Mouse (Mus musculus): Measurements from ENCODE around the gene Nphp4.

Gene Nphp4

GRCm38 (mm10) chr4:152558246-152558645, 81.7 kb downstream of the Nphp4 start:
- in situ Hi-C loops (cut with MboI), result no loop called here

GRCm38 (mm10) chr4:152568006-152568405, 91.5 kb downstream of the Nphp4 start:
- in situ Hi-C loops (cut with MboI), result no loop called here

- in situ Hi-C loops (cut with MboI), result no loop called here
Measured at GRCm38 (mm10) chr4:152568662-152569395, 92.3 kb downstream of the Nphp4 start.

- in situ Hi-C loops (cut with MboI), result no loop called here
Measured at GRCm38 (mm10) chr4:152574266-152574665, 97.8 kb downstream of the Nphp4 start.

- in situ Hi-C loops (cut with MboI), result no loop called here
Measured at GRCm38 (mm10) chr4:152576826-152577225, 100.3 kb downstream of the Nphp4 start.

GRCm38 (mm10) chr4:152579956-152580355, 103.5 kb downstream of the Nphp4 start:
- in situ Hi-C loops (cut with MboI), result no loop called here

GRCm38 (mm10) chr4:152582206-152582605, 105.7 kb downstream of the Nphp4 start:
- in situ Hi-C loops (cut with MboI), result no loop called here

GRCm38 (mm10) chr4:152583616-152584015, 107.1 kb downstream of the Nphp4 start:
- in situ Hi-C loops (cut with MboI), result no loop called here

GRCm38 (mm10) chr4:152585526-152585925, 109.0 kb downstream of the Nphp4 start:
- in situ Hi-C loops (cut with MboI), result no loop called here

GRCm38 (mm10) chr4:152586175-152586574, 109.7 kb downstream of the Nphp4 start:
- in situ Hi-C loops (cut with MboI), result no loop called here

GRCm38 (mm10) chr4:152604285-152604684, 127.8 kb downstream of the Nphp4 start:
- in situ Hi-C loops (cut with MboI), result no loop called here

- in situ Hi-C loops (cut with MboI), result no loop called here
Measured at GRCm38 (mm10) chr4:152609196-152609595, 132.7 kb downstream of the Nphp4 start.

- in situ Hi-C loops (cut with MboI), result no loop called here
Measured at GRCm38 (mm10) chr4:152610026-152610425, 133.5 kb downstream of the Nphp4 start.

Data from mature B cell (primary cell).